Mouse (Mus musculus) layer of hippocampus, adult 9-11 months (tissue): ENCODE measurements around the gene Slco4a1.

Source experiments
- DNase-seq: peaks from one replicate; pipeline ENCODE4 v3.0.0; 2022

The Slco4a1 gene

GRCm38 (mm10) chr2:180455723-180456698 lies at the start of gene Slco4a1:
Gene Slco4a1, plus strand, starts transcription at chr2:180456245.
- DNase-seq, result peak; percentile 55

- DNase-seq, result no peak
Measured at GRCm38 (mm10) chr2:180408410-180408809, 47.6 kb upstream of the Slco4a1 start.

- no peak for DNase-seq
Measured at GRCm38 (mm10) chr2:180410432-180410831, 45.6 kb upstream of the Slco4a1 start.

- no peak for DNase-seq
Measured at GRCm38 (mm10) chr2:180411013-180411412, 45.0 kb upstream of the Slco4a1 start.

GRCm38 (mm10) chr2:180415627-180416026 lies 40.4 kb upstream of the Slco4a1 start:
- no peak for DNase-seq

- DNase-seq, result no peak
Measured at GRCm38 (mm10) chr2:180417731-180418130, 38.3 kb upstream of the Slco4a1 start.

GRCm38 (mm10) chr2:180420641-180421040 lies 35.4 kb upstream of the Slco4a1 start:
- DNase-seq, result no peak

GRCm38 (mm10) chr2:180425115-180425514 lies 30.9 kb upstream of the Slco4a1 start:
- no peak for DNase-seq

- DNase-seq, result peak; percentile 85
Measured at GRCm38 (mm10) chr2:180427073-180427472, 29.0 kb upstream of the Slco4a1 start.

GRCm38 (mm10) chr2:180428331-180428730 lies 27.7 kb upstream of the Slco4a1 start:
- no peak for DNase-seq

- no peak for DNase-seq
Measured at GRCm38 (mm10) chr2:180430648-180431047, 25.4 kb upstream of the Slco4a1 start.

- peak; percentile 69 for DNase-seq
Measured at GRCm38 (mm10) chr2:180432042-180432668, 23.9 kb upstream of the Slco4a1 start.

- DNase-seq, result no peak
Measured at GRCm38 (mm10) chr2:180432751-180433150, 23.3 kb upstream of the Slco4a1 start.

GRCm38 (mm10) chr2:180433350-180433749 lies 22.7 kb upstream of the Slco4a1 start:
- no peak for DNase-seq

GRCm38 (mm10) chr2:180435341-180435926 lies 20.6 kb upstream of the Slco4a1 start:
- DNase-seq, result no peak

- no peak for DNase-seq
Measured at GRCm38 (mm10) chr2:180437149-180437864, 18.7 kb upstream of the Slco4a1 start.

- DNase-seq, result no peak
Measured at GRCm38 (mm10) chr2:180439791-180440190, 16.3 kb upstream of the Slco4a1 start.

GRCm38 (mm10) chr2:180440596-180441332 lies 15.3 kb upstream of the Slco4a1 start:
- DNase-seq, result no peak

- DNase-seq, result peak; percentile 50
Measured at GRCm38 (mm10) chr2:180442061-180442460, 14.0 kb upstream of the Slco4a1 start.

GRCm38 (mm10) chr2:180443861-180444260 lies 12.2 kb upstream of the Slco4a1 start:
- no peak for DNase-seq

- no peak for DNase-seq
Measured at GRCm38 (mm10) chr2:180444957-180445785, 10.9 kb upstream of the Slco4a1 start.
